13 mouse cellular contexts compared by ENCODE assay signal in genomic region chr2:22741222-22741621, GRCm38 (mm10). TPM values are rescaled to one million over a fixed set of nuclear protein-coding genes. Genes with fewer than 3 reads are reported as not detected.
A peak's percentile ranks its signal among the peaks of the same experiment; 100 is the strongest.
DNase-seq lines count a peak whose midpoint lies in the region; ATAC-seq and TF ChIP-seq lines count a peak whose summit lies in the region.
"Had no signal": no experiment of that assay in that cellular context is flagged by ENCODE, and none has a peak within 500 bp of the region (broad histone marks: within the 10 kb centered on the region; RNA-seq: fewer than 3 reads in every experiment).

No protein-coding gene starts in this region.

- peak; percentile 12 for DNase-seq in kidney, adult 2 months
- DNase-seq in kidney, adult 18-20 months: no peak
- peak; percentile 81 for DNase-seq in midbrain, embryonic 11.5 days (ENCODE audit: low spot score, missing footprints)
- DNase-seq in cerebellum, adult 8-10 months: peak; percentile 3
- DNase-seq in splenic B cell, adult 2 months (ENCODE audit: low read depth, low spot score): peak; percentile 47
- no peak for DNase-seq in adrenal gland, postnatal 4 days (ENCODE audit: low spot score in 2 of 2)
- DNase-seq in retina, embryonic 14.5 days (ENCODE audit: low spot score): no peak
- DNase-seq: adrenal gland, postnatal 36 days; retina, postnatal 1 day; thymus, postnatal 25 days had no signal

- no peaks in the 10 kb centered on the region for H3K9me3 ChIP-seq in midbrain, embryonic 11.5 days (ENCODE audit: control insufficient read depth, low read length)
- no peaks in the 10 kb centered on the region for H3K9me3 ChIP-seq in midbrain, embryonic 13.5 days
- H3K9me3 ChIP-seq: heart, embryonic 13.5 days; hindbrain, embryonic 15.5 days had no signal

- H3K27me3 ChIP-seq in kidney, adult 2 months (replicated peaks; ENCODE audit: control insufficient read depth, insufficient read depth, low read length): no peaks in the 10 kb centered on the region
- H3K27me3 ChIP-seq in midbrain, embryonic 11.5 days (ENCODE audit: control insufficient read depth, insufficient read depth, low read length): no peaks in the 10 kb centered on the region
- peaks cover 6% of the 10 kb centered on the region; the same call in 1 of the 2 replicates for H3K27me3 ChIP-seq in midbrain, embryonic 13.5 days
- H3K27me3 ChIP-seq in splenic B cell, adult 2 months (ENCODE audit: control insufficient read depth, insufficient read depth, low read length, poor library complexity, severe bottlenecking): no peaks in the 10 kb centered on the region
- H3K27me3 ChIP-seq: hindbrain, embryonic 15.5 days had no signal

- H3K4me2 ChIP-seq in midbrain, embryonic 11.5 days: no peak overlapping the region
- H3K4me2 ChIP-seq in midbrain, embryonic 13.5 days (replicated peaks): no peak overlapping the region
- H3K4me2 ChIP-seq: heart, embryonic 13.5 days; hindbrain, embryonic 15.5 days had no signal

- 65% methylated on average over 3 of the region's 3 CpGs for WGBS in kidney, adult 2 months
- WGBS in midbrain, embryonic 11.5 days: 61% methylated on average over 3 of the region's 3 CpGs
- WGBS in midbrain, embryonic 13.5 days: 65% methylated on average over 3 of the region's 3 CpGs

- TF ChIP-seq POLR2A in kidney, adult 2 months (IDR thresholded peaks at IDR 0.05; ENCODE audit: low read depth, low read length): no peak

- peak; percentile 45 for TF ChIP-seq CTCF in kidney, adult 2 months (conservative IDR thresholded peaks at IDR 0.05; ENCODE audit: insufficient read depth, insufficient read length, low read depth, low read length)

- no peaks in the 10 kb centered on the region for H3K4me1 ChIP-seq in kidney, adult 2 months (ENCODE audit: control insufficient read depth, insufficient read depth, low read length)
- H3K4me1 ChIP-seq in midbrain, embryonic 11.5 days (ENCODE audit: control insufficient read depth, insufficient read depth, low read length): no peaks in the 10 kb centered on the region
- 0 out of 2 replicates have a peak, but pooled peaks cover 3% of the 10 kb centered on the region for H3K4me1 ChIP-seq in midbrain, embryonic 13.5 days (replicated peaks)
- H3K4me1 ChIP-seq: heart, embryonic 13.5 days had no signal

- no peak overlapping the region for H3K27ac ChIP-seq in kidney, adult 2 months (ENCODE audit: insufficient read depth, low read depth, low read length)
- H3K27ac ChIP-seq in midbrain, embryonic 11.5 days (ENCODE audit: low read depth, low read length): no peak overlapping the region
- H3K27ac ChIP-seq in midbrain, embryonic 13.5 days: no peak overlapping the region
- H3K27ac ChIP-seq: heart, embryonic 13.5 days; hindbrain, embryonic 15.5 days had no signal

- no peak overlapping the region for H3K4me3 ChIP-seq in kidney, adult 2 months (ENCODE audit: insufficient read depth, low read depth, low read length)
- H3K4me3 ChIP-seq in midbrain, embryonic 11.5 days (ENCODE audit: low read depth, low read length): no peak overlapping the region
- no peak overlapping the region for H3K4me3 ChIP-seq in midbrain, embryonic 13.5 days (replicated peaks)
- H3K4me3 ChIP-seq: heart, embryonic 13.5 days; hindbrain, embryonic 15.5 days had no signal

- H3K36me3 ChIP-seq in kidney, adult 2 months (ENCODE audit: control insufficient read depth, insufficient read depth, low read length): no peaks in the 10 kb centered on the region
- H3K36me3 ChIP-seq in midbrain, embryonic 11.5 days (ENCODE audit: control insufficient read depth, insufficient read depth, low read length): no peaks in the 10 kb centered on the region
- no peaks in the 10 kb centered on the region for H3K36me3 ChIP-seq in midbrain, embryonic 13.5 days
- no peaks in the 10 kb centered on the region for H3K36me3 ChIP-seq in splenic B cell, adult 2 months (ENCODE audit: control insufficient read depth, insufficient read depth, low read length, poor library complexity, severe bottlenecking)
- H3K36me3 ChIP-seq: heart, embryonic 13.5 days; hindbrain, embryonic 15.5 days had no signal

- ATAC-seq in midbrain, embryonic 11.5 days (ENCODE audit: low FRiP score): no peak
- no peak for ATAC-seq in midbrain, embryonic 13.5 days

- H3K9ac ChIP-seq in midbrain, embryonic 11.5 days (ENCODE audit: low read length): no peak overlapping the region
- H3K9ac ChIP-seq in midbrain, embryonic 13.5 days (replicated peaks): no peak overlapping the region
- H3K9ac ChIP-seq: heart, embryonic 13.5 days; hindbrain, embryonic 15.5 days had no signal

RNA-seq across cellular contexts. Expression of gene Apbb1ip, which starts 32.7 kb away (rescaled TPM):
- 0.69 and 2.0 TPM in 2 replicates for polyA plus RNA-seq in kidney, adult 2 months (2012; rRNA removed)
- polyA plus RNA-seq in midbrain, embryonic 11.5 days (2014; fragmentation: Nextera tagmentation; extraction: Ambion mirVana): 0.55 and 0.75 TPM in 2 replicates
- polyA plus RNA-seq in midbrain, embryonic 13.5 days (2015; fragmentation: Nextera tagmentation; extraction: Ambion mirVana): 1.0 TPM in 2 replicates
- 1 to 10 TPM; 3.9 to 4.0 TPM for total RNA-seq in adrenal gland, postnatal 4 days (2021)

Comparison
In these comparisons a context has a peak if more than half of its experiments do, and no peak if none do; other contexts are left out.
1. DNase-seq: peak in kidney, adult 2 months (single experiment), midbrain, embryonic 11.5 days (single experiment), cerebellum, adult 8-10 months (single experiment) and splenic B cell, adult 2 months (single experiment); none in kidney, adult 18-20 months (single experiment), adrenal gland, postnatal 4 days (0 of 2) and retina, embryonic 14.5 days (single experiment).